Mouse (Mus musculus) adrenal gland, adult 2 months (tissue): ENCODE results near the gene Scd1. TPM values are rescaled to one million over a fixed set of nuclear protein-coding genes. Genes with fewer than 3 reads are reported as not detected.

Source experiments
- DNase-seq: peaks from one replicate; pipeline ENCODE4 v3.0.0; 2021
- long read RNA-seq: library from polyadenylated mRNA; stranded (forward); transcript quantifications from one replicate; pipeline ENCODE4 v2.0.0, GENCODE M21; 2021
- polyA plus RNA-seq: library from polyadenylated mRNA; depleted of rRNA; stranded (reverse); fragments of >200 nt; gene quantifications from 2 replicates; pipeline ENCODE4 v1.2.3, GENCODE M21; 2012; rRNA removed
- total RNA-seq, 2 experiments: library from RNA; stranded (reverse); gene quantifications; 2 replicates each; pipeline ENCODE4 v1.2.3; 2021

The Scd1 gene
- total RNA-seq (1,000 to 10,000 TPM; 1,012 to 3,370 TPM), polyA plus RNA-seq (10,217 and 11,584 TPM in 2 replicates)
- long read RNA-seq, full-length matches to known transcripts: 185 of 243 reads
- long read RNA-seq, partial matches to known transcripts: 9 of 243 reads
- long read RNA-seq, other reads (novel, unspliced or antisense): 49 of 243 reads

DNA sequence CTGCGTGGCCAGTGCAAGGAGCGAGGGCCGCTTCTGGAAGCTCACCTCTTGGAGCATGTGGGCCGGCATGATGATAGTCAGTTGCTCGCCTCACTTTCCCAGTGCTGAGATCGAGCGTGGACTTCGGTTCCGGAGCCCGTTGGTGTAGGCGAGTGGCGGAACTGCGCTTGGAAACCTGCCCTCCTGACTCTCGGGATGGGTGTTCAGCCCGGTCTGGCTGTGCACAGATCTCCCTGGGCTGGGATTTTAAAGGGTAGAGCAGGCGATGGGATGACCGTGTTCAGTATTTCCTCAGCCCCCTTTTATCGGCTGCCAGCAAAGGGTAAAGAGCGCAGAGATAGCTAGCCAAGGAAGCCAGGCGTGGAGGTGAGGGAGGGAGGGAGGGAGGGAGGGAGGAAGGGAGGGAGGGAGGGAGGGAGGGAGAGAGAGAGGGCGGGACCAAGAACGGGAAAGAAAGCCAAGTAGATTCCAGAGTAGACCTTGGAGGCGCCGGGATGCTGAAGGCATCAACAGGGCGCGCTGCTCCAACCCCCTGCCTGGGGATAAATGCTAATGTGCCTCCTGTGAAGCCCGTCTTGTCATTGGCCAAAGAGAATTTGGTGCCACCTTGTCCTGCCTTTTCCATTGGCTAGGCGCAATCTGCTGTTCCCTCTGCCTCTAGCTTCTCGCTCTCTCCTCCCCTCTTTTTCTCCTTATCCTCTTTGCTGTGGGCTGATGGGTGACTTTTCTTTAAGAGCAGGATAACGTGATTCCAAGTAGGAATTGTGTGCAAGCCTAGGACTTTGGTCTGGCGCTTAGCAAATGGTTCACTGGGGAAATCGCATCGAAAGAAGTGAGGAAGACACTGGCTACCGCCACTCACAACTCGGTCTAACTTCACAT is at the start of gene Scd1:
Gene Scd1 (minus strand): TSS at position 539 of the 882 bp plus-strand sequence.
- DNase-seq: peak; percentile 81

DNA sequence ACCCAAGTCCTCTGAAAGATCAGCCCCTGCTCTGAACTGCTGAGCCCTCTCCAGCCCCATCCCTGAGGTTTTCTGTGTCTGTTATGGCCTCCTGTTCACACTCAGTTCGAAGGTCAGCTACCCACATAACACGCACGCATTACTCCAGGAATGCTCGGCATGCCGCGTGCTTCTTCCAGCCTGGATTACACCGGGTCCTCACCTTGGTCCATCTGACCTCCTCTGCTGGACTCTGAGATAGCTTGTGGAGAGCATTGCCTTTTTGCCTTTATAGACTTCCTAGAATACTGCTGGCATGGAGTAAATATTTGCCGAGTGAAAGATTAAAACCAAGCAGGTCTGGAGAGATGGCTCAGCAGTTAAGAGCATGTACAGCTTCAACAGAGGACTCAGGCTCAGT is 47.7 kb upstream of the Scd1 start:
- no peak for DNase-seq

DNA sequence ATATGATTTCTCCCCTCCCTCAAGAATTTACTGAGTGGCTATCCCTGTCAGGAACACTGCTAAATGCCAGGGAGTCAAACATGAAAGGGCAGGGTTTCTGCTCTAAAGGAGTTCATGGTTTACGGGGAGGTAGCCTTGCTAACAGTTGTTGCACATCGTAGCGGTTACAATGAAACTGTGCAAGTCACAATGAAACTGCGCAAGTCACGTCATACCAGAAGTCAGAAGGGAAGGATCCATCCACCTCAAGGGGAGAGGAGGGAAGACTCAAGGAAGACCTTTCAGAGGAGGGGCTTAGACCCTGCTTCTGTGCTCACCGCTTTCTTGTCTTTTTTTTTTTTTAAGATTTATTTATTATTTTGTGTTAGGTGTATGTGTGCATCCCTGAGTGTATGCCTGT is 47.2 kb upstream of the Scd1 start:
- no peak for DNase-seq

DNA sequence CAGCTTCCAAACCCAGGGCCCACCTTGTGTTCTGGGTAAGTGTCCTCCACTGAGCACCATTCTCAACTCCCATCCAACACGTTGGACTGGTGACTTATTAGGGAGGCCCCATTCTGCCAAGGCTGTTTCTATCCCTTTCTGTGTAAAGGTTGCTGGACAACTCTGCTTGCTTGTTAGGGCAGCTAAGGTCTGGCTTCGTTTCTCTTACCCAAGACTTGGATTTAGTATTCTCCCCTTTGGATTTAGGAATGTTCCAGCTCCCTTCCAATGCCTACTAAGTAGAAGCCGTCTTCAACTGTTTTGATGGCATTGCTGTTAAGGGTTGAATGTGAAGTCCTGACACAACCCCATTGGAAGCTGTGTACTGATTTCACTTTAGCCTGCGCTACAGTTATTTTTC is 40.2 kb upstream of the Scd1 start:
- no peak for DNase-seq

DNA sequence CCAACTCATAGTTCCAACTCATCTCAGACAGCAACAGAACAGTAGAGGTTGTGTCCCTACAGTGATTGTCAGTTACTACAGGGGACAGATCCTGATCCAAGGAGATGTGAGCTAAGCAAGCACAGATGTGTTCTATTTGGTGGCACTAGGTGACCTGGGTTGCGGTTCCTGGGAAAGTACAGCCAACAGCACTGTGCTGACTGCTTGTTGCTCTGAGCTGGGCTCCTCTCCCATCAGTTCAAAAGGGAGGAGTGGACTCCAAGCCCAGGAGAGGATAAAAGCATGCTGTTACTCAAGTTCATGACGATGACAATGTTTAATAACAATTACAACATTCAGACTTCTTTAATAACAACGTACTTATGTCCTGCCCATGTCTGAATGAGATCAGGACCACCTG is 38.1 kb upstream of the Scd1 start:
- no peak for DNase-seq

DNA sequence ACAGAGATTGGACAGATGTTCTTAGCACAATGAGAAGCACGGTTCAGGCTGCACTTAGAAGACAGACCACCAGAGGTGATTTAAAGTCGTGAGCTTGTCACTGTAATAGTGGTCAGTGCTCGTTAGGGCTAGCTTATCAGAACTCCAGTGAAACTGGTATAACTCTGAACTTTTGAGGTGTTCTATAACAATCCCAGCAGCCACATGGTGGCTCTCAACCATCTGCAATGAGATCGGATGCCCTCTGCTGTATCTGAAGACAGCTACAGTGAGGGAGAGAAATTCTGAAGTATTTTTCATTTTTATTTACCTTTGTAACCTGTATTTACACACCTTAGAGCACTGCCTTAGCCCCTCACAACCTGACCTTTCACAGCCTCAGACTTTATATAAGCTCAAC is 31.6 kb upstream of the Scd1 start:
- DNase-seq: no peak

DNA sequence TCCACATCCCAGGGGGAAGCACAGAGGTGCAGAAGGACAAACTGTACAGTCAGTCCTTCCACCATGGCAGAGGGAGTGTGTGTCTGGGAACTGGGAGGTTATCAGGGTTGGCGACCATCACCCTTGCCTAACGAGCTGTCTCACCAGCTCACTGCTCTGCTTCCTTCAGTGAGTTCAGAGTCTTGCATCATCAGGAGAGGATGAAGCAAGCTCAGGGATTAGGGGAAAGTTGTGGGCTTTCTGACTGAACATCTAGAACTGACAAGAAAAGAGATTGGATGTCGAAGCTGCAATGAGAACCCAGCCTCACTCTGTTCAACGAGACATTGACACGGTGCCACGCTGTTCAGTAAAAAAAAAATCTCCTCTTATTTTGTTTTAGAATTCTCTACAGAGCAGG is 30.3 kb upstream of the Scd1 start:
- no peak for DNase-seq

DNA sequence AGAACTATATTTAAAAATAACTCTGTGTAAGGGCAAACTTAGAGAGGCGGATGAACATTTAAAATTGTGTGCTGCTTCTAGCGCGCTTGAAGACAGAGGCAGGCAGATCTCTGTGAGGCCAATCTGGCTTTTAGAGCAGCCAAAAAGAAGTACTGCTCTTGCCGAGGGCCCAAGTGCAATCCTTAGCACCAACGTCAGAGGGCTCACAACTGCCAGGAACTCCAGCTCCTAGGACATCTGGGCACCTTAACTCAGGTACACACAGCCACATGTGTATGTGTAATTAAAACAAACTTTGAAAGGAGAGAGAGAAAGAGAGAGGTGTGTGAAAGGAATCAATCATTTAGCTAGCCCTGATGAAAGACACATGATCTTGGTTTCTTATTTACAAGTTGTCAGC is 24.4 kb upstream of the Scd1 start:
- DNase-seq: no peak

DNA sequence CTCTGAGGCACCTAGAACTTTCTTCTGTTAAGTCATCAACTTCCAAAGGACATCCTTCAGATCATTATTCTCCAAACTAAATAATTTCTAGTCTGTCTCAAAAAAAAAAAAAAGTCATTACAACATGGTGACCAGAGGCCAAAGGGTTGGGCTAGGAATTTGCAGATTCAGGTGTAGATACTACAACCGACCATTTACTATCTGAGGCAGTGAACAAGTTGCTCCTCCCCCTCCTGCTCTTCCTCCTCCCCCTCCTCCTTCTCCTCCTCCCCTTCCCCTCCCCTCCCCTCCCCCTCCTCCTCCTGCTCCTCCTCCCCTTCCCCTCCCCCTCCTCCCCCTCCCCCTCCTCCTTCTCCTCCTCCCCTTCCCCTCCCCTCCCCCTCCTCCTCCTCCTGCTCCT is 20.0 kb upstream of the Scd1 start:
- no peak for DNase-seq

DNA sequence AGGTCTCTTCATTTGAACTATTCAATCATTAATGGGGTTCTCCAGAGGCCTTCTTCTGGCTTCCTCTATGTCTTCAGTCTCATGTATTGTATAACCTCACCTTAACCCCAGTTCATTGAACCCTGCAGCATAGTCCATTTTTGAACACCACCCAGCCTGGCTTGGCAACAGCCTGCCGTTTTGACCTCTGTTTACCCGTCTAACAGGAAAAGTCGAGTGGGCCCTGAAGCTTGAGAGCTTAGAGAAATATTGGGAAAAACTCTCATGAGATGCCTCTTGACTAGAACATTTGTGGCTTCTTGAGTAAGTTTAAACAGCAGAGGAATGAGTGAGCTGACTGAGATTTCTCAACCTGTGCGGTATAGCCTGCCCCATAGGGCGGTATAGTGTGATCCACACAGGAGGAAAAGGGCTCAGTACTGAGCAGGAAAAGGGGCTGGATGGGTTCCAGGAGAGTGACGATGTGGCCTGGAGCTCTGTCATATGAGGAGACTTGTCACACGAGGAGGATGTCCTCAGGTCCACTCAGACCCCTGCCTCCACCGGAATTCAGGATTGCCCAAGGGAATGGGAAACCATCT is 14.5 kb upstream of the Scd1 start:
- DNase-seq: peak; percentile 6

DNA sequence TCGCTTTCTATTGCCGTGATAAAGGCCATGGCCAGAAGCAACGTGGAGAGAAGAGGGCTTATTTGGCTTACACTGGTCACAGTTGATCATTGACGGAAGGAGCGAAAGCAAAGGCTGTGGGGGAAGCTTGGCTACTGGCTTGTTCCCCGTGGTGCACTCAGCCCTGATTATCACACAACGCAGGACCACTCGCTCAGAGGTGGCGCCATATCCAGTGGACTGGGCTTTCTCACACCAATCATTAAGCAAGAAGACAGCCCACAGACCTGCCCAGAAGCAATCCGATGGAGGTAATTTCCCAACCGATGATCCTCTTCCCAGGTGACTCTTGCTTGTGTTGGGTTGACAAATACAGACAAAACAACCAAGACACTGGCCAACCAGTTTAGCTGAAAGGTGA is 11.9 kb upstream of the Scd1 start:
- DNase-seq: no peak

DNA sequence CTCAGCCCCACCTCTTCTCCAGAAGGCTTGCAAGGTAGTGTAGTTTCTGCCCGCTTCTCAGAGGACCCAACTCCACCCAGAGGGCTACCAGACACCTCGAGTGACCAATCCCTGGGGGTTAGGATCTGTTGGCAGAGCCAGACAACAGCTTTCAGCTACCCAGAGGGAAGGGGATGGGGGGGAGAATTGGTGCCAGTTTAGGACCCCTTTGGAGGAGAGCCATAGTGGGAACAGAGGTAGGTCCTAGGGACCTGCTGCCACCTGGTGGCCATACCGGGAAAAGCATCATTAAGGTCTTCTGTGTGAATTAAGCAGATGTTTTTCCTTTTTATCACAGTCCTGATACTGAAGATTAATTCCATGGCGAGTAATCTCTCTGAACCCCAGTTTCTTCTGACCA is 11.3 kb upstream of the Scd1 start:
- DNase-seq: peak; percentile 65

DNA sequence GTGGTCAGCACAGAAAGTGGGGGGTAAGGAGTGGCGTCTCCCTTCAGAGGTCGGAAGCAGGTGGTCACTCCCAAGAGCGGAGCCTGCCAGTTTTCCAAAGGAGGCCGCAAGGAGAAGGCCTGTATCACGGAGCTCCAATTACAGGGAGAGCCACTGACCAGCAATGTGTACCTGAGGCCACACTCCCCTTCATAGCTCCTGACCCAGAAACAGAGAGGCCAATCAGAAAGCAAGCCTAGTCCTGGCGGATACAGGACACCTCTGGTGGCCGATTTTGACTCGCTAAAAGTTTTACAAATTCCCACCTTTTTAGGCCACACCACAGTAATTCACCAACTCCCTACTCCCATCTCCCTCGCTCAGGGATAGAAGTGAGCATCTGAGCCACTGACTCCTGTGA is 10.9 kb upstream of the Scd1 start:
- no peak for DNase-seq

DNA sequence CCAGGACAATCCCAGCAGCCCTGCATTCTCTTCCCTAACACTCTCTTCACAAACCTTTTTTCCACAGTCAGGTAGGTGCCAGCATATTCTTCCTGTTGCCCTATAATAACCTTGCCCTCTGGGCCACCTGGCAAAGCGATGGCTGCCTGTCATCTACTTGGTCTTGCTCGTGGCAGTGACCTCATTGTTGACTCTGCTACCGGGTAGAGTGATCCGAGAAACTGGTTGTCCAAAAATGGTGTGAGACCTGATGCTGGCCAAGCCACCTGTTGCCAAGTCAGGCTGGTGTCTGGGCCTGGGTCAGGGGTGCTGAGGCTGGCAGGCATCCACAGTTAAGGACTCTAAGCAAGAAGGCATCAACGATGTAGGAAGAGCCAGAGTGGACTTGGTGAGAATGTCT is 10.4 kb upstream of the Scd1 start:
- peak; percentile 30 for DNase-seq

DNA sequence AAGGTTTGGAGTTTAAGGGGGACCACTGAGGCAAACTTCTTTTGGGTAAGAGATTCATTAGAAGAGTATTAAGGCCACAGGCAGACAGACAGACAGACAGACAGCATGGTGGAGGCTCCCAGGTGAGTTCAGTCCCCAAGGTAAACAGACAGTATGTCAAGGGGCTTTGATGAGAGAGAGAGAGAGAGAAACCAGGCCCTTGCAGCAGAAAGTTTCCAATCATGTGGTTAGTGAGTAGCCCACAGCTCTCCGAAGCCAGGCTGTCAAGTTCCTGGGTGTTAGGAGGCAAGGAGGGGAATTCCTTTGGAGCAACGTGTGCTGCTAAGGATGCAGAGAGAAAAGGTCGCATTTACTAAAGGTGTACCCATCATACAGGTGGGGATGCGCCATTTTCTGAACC is 9.8 kb upstream of the Scd1 start:
- DNase-seq: no peak

DNA sequence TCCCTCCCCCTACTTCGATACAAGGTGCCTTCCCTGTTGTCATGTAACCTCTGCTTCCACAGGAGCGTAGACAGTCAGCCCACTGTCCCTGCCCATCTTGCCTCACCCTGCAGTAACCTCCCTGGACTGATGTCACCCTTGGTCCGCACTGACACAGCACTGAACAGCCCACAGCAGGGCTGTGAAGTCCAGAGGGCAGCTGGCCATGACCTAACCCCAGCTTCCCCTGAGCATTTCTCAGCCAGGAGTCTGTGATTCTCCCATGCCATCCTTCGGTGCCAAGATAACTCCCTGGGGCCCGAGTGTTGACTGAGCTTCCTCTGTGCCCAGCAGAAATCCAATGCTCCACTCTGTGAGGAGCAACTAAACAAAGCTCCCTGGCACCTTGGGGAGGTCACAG is 8.6 kb upstream of the Scd1 start:
- DNase-seq: peak; percentile 67

DNA sequence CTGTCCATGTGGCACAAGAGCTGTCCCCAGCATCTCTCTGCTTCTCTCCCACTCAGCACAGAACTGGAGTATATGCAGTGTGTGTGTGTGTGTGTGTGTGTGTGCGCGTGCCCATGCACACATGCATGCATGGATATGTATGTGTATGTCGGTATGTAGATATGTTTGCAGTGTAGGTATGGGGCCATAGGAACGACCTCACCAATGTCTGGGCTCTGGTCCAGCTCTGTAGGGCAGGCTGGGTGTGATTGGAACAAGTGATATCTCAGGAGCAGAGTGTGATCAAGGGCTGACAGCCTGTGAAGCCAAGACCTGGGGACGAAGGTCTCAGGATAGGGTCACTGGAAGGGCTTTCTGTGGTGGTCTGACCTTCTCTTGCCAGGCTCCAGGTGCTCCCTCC is 7.8 kb upstream of the Scd1 start:
- DNase-seq: no peak

DNA sequence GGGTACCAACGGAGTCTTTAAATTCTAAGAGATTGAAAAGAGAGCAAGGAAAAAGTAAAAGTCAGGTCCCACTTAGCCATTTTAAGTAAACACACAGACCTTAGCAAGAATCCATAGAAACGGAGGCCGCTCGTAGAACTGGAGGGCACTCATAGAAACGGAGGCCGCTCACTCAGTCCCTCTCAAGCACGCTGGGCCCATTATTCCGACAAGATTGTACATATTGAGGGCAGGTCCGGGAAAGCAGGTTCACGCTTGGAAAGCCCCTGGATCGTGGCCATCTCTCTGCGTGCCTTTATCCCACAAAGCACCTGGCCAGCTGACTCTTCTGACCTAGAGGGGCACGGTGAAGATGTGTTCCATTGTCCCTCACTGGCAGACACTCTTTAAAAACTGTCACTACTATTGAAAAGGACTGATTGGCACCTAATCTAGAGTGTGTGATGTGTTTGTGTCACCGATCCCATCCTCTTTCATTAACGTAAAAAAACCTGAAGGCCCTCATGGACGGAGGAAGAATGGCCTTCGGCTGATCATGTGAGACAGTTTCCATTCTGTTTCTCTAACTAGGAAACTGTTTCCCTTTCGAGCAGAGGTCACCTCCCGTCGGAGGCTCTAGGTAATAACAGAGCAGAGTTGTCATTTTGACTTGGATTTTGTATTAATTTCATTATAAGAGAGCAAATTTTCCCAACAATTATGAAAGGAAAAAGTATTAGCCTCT is 2.8 kb upstream of the Scd1 start:
- DNase-seq: no peak

DNA sequence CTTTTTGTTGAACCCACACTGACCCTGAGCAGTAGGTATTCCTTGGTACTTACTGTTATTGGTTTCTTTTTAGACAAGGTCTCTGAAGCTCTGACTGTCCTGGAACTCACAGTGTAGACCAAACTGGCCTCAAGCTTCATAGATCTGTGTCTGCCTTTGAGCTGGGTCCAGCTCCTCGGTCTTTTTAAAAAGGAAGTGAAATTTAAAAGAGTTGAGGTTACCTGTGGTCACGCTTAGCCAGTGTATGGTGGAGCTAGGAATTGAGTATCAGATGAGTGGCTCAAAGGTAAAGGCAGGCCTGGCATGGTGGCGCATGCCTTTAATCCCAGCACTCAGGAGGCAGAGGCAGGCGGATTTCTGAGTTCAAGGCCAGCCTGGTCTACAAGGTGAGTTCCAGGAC is 916 bp upstream of the Scd1 start:
- no peak for DNase-seq

DNA sequence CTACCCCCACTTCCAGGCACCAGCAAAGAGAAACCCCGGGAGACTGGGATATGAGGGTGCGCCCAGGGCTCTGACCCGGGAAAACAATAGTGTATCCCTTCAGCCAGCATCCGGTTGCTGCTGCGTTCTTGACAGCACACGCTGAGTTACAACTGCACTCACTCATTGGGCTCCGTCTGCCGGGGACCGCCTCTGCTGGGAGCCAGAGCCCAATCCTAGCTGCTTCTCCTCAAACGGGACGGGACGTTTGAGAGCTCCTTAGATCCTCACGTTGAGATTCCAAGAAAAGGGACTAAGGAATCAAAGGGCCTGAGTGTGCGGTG is 505 bp upstream of the Scd1 start:
- DNase-seq: peak; percentile 83

DNA sequence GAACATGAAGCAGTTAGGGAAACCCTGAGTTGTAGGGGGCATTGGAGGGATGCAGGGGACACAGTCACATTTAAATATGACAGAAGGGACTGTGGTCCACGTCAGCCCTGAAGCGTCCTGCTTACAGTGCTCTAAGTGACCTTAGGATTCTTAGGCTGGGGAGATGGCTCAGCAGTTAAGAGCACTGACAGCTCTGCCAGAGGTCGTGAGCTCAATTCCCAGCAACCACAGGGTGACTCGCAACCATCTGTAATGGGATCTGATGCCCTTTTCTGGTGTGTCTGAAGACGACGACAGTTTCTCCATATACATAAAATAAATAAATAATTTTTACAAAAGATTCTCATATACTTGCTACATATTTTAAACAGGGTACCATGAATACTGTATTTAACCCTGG is 4.1 kb downstream of the Scd1 start:
- DNase-seq: no peak

DNA sequence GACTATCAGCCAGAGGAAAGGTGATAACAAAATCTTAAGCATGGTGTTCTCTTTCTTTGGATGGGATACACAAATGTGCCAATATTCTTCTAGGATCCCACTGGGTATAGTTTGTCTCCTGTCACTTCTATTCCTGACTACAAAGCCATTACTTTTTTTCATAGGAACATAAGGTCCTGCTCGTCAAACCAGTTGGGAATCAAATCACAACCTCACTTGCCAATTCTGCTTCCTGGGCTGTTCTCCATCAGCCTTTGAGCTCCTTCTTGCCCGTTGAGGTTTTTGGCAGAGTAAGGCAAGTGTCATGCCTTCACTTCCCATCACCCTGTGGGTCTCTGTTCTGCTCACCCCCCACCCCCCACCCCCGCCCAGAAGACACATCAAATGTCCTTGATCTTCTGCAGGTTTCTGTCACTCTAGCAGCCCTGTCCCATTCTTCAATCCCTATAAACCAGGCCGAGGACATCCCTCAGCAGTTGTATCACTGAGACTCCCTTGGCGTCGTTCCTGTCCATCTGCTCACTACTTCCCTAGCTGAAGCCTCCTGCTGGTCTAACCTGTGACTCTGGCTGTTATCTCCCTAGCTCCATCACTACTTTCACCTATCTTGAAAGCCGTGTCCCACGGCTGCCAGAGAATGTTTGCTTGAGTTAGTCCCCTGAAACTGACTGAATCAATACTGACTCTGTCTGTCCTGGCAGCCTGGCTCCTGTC is 7.0 kb downstream of the Scd1 start:
- DNase-seq: no peak

DNA sequence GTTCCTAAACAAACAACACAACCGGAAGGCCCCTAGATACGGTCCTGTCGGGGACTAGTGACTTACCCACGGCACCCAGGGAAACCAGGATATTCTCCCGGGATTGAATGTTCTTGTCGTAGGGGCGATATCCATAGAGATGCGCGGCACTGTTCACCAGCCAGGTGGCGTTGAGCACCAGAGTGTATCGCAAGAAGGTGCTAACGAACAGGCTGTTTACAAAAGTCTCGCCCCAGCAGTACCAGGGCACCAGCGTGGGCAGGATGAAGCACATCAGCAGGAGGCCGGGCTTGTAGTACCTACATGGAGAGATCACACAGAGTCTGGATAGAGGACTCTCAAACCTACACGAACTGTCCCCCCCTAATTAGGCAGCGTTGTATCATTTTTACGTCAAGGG is 7.6 kb downstream of the Scd1 start:
- DNase-seq: no peak
